Mouse (Mus musculus) effector memory CD4-positive, alpha-beta T cell, adult 5 months (primary cell): ENCODE results near the gene Pfn1. TPM values are rescaled to one million over a fixed set of nuclear protein-coding genes. Genes with fewer than 3 reads are reported as not detected.

Source experiments
- polyA plus RNA-seq: library from polyadenylated mRNA; unstranded; fragments of 100-300 nt; shearing (Covaris generic); gene quantifications from one replicate; pipeline ENCODE4 v1.2.1, GENCODE M21; 2017

The Pfn1 gene
- polyA plus RNA-seq: 2,450 TPM

DNA sequence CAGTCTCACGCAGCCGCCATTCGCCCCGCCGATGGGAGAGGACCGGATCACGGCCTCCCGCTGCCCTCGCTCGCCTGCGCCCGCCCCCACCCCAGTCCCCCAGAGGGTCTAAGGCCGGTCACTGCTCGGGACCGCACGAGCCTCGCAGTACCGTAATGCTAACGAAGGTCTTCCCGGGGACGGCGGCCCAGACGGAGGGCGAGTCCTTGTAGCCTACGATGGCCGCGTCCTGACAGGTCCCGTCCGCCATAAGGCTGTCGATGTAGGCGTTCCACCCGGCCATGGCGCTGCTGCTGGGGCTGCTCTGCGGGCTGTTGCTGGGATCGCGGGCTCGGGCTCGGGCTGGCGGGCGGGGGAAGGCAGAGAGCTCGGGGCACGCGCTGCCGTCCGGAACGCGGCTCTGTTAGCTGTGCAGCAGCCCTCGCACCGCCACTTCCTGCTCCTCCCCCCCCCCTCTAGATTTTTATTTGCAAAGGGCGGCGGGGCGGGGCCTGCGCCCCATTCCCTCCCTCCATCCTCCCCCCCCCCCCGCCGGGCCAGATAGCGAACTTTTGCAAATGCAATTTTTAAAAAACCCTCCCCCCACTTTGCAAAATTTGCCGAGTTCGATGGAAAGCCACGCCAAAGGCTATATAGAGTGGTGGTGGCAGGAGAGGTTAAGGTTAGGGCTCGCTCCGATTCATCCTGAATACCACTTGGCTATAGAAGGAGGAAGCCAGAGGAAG lies at the start of gene Pfn1:
Gene Pfn1, minus strand, starts transcription at position 447 of the 725 bp plus-strand sequence.

GRCm38 (mm10) chr11:70699722-70700556 lies 45.5 kb upstream of the Pfn1 start, which contains the start of the genes Inca1 and Kif1c:
Gene Inca1 (minus strand): TSS chr11:70700155.
Gene Kif1c (plus strand): TSS chr11:70700548.

GRCm38 (mm10) chr11:70687601-70688199 lies 33.3 kb upstream of the Pfn1 start, which contains the start of gene Camta2:
Gene Camta2 (minus strand): TSS chr11:70688105.

GRCm38 (mm10) chr11:70668771-70669505 lies 14.5 kb upstream of the Pfn1 start, which contains the start of gene Spag7:
Gene Spag7 (minus strand): TSS chr11:70669416.

GRCm38 (mm10) chr11:70656964-70657363 lies 2.5 kb upstream of the Pfn1 start, which contains the start of gene Eno3:
Gene Eno3 (plus strand): TSS chr11:70657202.

GRCm38 (mm10) chr11:70646691-70647650 lies 7.5 kb downstream of the Pfn1 start, which contains the start of the genes Rnf167 and Slc25a11:
Gene Rnf167 (plus strand): TSS chr11:70647235.
Gene Slc25a11 (minus strand): TSS chr11:70647479.

DNA sequence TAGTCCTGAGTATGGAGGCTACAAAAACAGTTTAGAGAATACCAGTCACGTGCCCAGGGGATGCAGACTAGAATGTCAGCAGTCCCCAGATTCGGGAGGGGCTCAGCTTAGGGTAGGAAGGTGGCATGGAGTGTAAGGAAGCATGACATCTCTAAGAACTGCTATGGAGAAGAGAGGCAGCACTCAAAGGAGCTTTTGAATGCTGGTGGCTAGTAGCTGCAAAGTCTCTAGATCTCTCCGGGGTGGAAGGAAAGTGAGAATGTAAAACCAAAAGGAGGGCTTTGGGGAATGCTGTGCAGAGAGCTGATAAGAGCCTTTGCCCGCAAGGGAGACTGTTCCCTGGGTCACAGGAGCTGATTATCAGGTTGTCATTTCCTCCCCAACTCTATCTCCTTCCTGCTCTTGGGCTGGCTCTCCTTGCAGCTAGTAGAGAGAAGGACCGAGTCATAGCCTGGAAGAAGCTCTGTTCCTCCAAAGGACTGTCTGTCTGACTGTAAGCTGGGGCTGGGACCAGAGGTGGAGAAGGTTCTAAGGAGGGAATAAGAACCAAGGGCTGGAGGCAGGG lies 15.6 kb downstream of the Pfn1 start, which contains the start of gene Gp1ba:
Gene Gp1ba, plus strand, starts transcription at position 409 of the 565 bp plus-strand sequence.

DNA sequence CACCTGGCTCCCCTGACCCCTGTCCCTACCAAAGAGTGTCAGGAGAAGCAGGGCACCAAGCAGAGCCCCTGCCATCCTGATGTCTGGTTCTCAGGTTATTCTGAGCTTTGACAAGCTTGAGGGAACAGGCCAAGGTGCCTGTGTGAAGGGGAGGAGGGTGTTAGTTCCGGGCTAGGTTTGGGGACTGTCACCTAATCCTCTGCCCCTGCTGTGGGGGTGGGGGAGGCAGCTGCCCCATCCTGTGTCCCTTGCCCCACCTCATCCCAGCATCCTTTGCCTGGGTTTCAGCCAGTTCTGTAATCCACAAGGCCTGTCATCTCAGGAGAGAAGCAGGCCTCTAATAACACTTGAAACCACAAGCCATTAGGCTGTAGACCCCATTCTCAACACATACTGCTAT lies 35.3 kb downstream of the Pfn1 start, which contains the start of gene Chrne:
Gene Chrne, minus strand, starts transcription at position 116 of the 400 bp plus-strand sequence.

GRCm38 (mm10) chr11:70615516-70616093 lies 38.8 kb downstream of the Pfn1 start, which contains the start of gene 4930544D05Rik:
Gene 4930544D05Rik (plus strand): TSS chr11:70615848.

Other genes with a start within 250 kb of the Pfn1 start
- gene Pelp1, start 244.6 kb downstream of the Pfn1 start, polyA plus RNA-seq: 10.7 TPM
- 215 TPM for gene Arrb2, start 222.0 kb downstream of the Pfn1 start, polyA plus RNA-seq
- gene Med11, start 202.7 kb downstream of the Pfn1 start, polyA plus RNA-seq: 141 TPM
- 0.16 TPM for gene Zmynd15, start 195.2 kb downstream of the Pfn1 start, polyA plus RNA-seq
- gene Cxcl16, start 194.7 kb downstream of the Pfn1 start, polyA plus RNA-seq: 1.7 TPM
- not detected for gene Tm4sf5, start 149.4 kb downstream of the Pfn1 start, polyA plus RNA-seq
- gene Vmo1, start 140.0 kb downstream of the Pfn1 start, polyA plus RNA-seq: not detected
- 0.31 TPM for gene Gltpd2, start 135.4 kb downstream of the Pfn1 start, polyA plus RNA-seq
- gene Psmb6, start 129.3 kb downstream of the Pfn1 start, polyA plus RNA-seq: 282 TPM
- not detected for gene Gm40193, start 121.7 kb downstream of the Pfn1 start, polyA plus RNA-seq
- gene Pld2, start 114.6 kb downstream of the Pfn1 start, polyA plus RNA-seq: 8.9 TPM
- gene Mink1, start 91.8 kb downstream of the Pfn1 start, polyA plus RNA-seq: 39.6 TPM
- gene 4930544D05Rik, start 38.8 kb downstream of the Pfn1 start, polyA plus RNA-seq: 1.4 TPM
- gene Chrne, start 35.4 kb downstream of the Pfn1 start, polyA plus RNA-seq: 18.7 TPM
- gene Gp1ba, start 15.5 kb downstream of the Pfn1 start, polyA plus RNA-seq: not detected
- 270 TPM for gene Rnf167, start 7.4 kb downstream of the Pfn1 start, polyA plus RNA-seq
- 70.1 TPM for gene Slc25a11, start 7.2 kb downstream of the Pfn1 start, polyA plus RNA-seq
- gene Eno3, start 2.6 kb upstream of the Pfn1 start, polyA plus RNA-seq: 9.9 TPM
- 64.8 TPM for gene Spag7, start 14.8 kb upstream of the Pfn1 start, polyA plus RNA-seq
- 36.7 TPM for gene Camta2, start 33.5 kb upstream of the Pfn1 start, polyA plus RNA-seq
- gene Inca1, start 45.5 kb upstream of the Pfn1 start, polyA plus RNA-seq: 0.59 TPM
- 2.4 TPM for gene Kif1c, start 45.9 kb upstream of the Pfn1 start, polyA plus RNA-seq
- gene Zfp3, start 109.6 kb upstream of the Pfn1 start, polyA plus RNA-seq: 4.5 TPM
- 0.37 TPM for gene Scimp, start 157.9 kb upstream of the Pfn1 start, polyA plus RNA-seq
- gene Rabep1, start 190.1 kb upstream of the Pfn1 start, polyA plus RNA-seq: 74.0 TPM